Mouse (Mus musculus) forebrain, embryonic 11.5 days (tissue): ENCODE results near the gene Selenon. TPM values are rescaled to one million over a fixed set of nuclear protein-coding genes. Genes with fewer than 3 reads are reported as not detected.

Source experiments
- ATAC-seq: fragments of 200-750 bp; cut with Nextera tagmentation; replicated peaks from 2 replicates; pipeline ENCODE4 v1.8.0; 2017; ENCODE audit warnings: moderate TSS enrichment; ENCODE audit not compliant: low FRiP score
- DNase-seq: peaks from one replicate; pipeline ENCODE4 v3.0.0-alpha.2; 2017; ENCODE audit warnings: low spot score
- H3K27ac ChIP-seq: fragments of 300-500 bp; sonication (generic); 2 replicates; pipeline ENCODE4 v1.5.1; 2014; ENCODE audit warnings: low read depth, low read length
- H3K27me3 ChIP-seq: fragments of 300-500 bp; sonication (generic); 2 replicates; pipeline ENCODE4 v1.6.1; 2014; ENCODE audit warnings: mild to moderate bottlenecking, low read length, mixed read lengths; ENCODE audit not compliant: control insufficient read depth, insufficient read depth
- H3K36me3 ChIP-seq: fragments of 300-500 bp; sonication (generic); 2 replicates; pipeline ENCODE4 v1.6.1; 2014; ENCODE audit warnings: mild to moderate bottlenecking, low read length, moderate library complexity, mixed read lengths; ENCODE audit not compliant: control insufficient read depth, insufficient read depth
- H3K4me1 ChIP-seq: fragments of 300-500 bp; sonication (generic); replicated peaks from 2 replicates; pipeline ENCODE4 v1.6.1; 2014; ENCODE audit warnings: low read length, mixed read lengths; ENCODE audit not compliant: control insufficient read depth, insufficient read depth
- H3K4me2 ChIP-seq: fragments of 300-500 bp; sonication (generic); 2 replicates; pipeline ENCODE4 v1.6.1; 2014; ENCODE audit warnings: low read depth, mild to moderate bottlenecking, low read length, moderate library complexity, mixed read lengths; ENCODE audit not compliant: severe bottlenecking
- H3K4me3 ChIP-seq: fragments of 300-500 bp; sonication (generic); 2 replicates; pipeline ENCODE4 v1.5.1; 2014; ENCODE audit warnings: low read depth, low read length
- H3K9ac ChIP-seq: fragments of 300-500 bp; sonication (generic); 2 replicates; pipeline ENCODE4 v1.6.1; 2014; ENCODE audit warnings: low read length
- H3K9me3 ChIP-seq: fragments of 300-500 bp; sonication (generic); 2 replicates; pipeline ENCODE4 v1.6.1; 2016; ENCODE audit warnings: low read length, mixed read lengths; ENCODE audit not compliant: control insufficient read depth
- WGBS: fragments of 180-500 bp; shearing (Covaris S2); extraction: QIAGEN DNeasy Blood & Tissue Kit; methylation state at CpG from one replicate; pipeline ENCODE4 v1.1.7; 2014; 5-methylcytosine and 5-hydroxymethylcytosine counted together
- polyA plus RNA-seq: library from polyadenylated mRNA; unstranded; fragments of >200 nt; fragmentation: Nextera tagmentation; extraction: Ambion mirVana; gene quantifications from 2 replicates; pipeline ENCODE4 v1.2.1, GENCODE M21; 2014

Selenon gene
- polyA plus RNA-seq, 1 experiment from 2014 or later = 38.5 TPM

DNA sequence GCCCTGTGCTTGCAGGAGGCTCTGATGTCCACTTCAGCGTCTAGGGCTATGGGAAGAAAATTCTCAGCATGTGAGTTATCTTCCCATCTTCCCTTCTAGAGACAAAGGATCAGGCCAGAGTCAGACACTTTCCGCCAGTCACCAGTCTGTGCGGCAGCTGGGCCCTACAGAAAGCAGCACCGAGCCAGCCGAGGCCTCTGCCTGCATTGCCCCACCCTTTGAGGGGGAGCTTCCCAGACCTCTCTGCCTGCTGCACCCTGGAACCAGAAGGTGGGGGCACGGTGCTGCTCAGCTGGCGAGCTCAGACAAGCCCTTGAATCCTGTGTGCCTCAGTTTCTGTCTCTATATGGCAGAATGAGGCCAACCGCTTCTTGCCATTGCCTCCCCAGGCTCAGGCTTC, 29.4 kb upstream of the Selenon start:
- WGBS = 62% methylated on average over 8 of the region's 8 CpGs
- DNase-seq (no peak), ATAC-seq (no peak)
- H3K9ac ChIP-seq = no peak overlapping the region
- no peaks in the 10 kb centered on the region for H3K36me3 ChIP-seq
- no peak overlapping the region for H3K4me2 ChIP-seq
- peaks cover 3% of the 10 kb centered on the region; the same call in 1 of the 2 replicates for H3K4me1 ChIP-seq
- H3K4me3 ChIP-seq = no peak overlapping the region
- no peaks in the 10 kb centered on the region for H3K9me3 ChIP-seq
- H3K27me3 ChIP-seq = no peaks in the 10 kb centered on the region
- no peak overlapping the region for H3K27ac ChIP-seq

DNA sequence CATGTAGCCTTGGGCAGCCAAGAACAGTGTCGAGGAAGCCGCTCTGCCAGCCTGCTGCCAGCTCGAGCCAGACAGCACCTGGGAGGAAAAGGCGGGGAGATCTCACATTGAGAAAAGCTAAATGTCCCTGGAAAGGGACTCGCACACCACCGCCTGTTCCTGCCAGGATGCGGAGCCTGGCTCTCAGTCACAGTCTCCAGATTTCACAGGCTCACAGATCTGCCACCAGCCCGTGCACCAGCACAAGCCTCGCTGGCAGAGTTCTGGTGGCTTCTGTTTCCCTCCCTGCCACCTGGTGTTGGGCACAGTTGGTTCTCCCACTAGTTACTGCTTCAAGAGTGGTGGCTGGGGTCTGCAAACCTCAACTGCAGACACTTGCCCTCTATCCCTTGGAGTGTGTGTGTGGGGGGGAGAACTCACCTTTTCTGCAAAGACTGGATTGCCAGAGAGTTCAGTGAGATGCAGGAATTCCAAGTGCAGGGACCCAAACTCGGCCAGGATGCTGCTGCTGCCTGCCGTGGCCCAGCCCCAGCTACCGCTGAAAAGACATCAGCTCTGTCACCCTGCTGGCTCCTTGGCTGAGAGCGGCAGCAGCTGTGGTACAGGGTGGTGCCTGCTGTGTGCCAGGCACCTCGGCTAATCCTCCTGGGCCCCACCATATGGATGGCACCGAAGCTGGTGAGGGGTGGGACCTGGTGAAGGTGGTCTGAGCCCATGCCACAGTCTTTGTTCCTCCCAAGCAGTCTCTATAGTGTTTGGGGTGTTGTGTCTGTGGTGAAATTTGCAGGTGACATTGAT, 28.6 kb upstream of the Selenon start:
- Histone ChIP-seq H3K4me2 (no peak overlapping the region), H3K4me1 (peaks cover 3% of the 10 kb centered on the region; the same call in 1 of the 2 replicates), H3K27me3 (no peaks in the 10 kb centered on the region), H3K4me3 (no peak overlapping the region), H3K9ac (no peak overlapping the region), H3K9me3 (no peaks in the 10 kb centered on the region), H3K36me3 (no peaks in the 10 kb centered on the region), H3K27ac (no peak overlapping the region)
- DNase-seq (no peak), ATAC-seq (no peak)
- 72% methylated on average over 15 of the region's 15 CpGs for WGBS

DNA sequence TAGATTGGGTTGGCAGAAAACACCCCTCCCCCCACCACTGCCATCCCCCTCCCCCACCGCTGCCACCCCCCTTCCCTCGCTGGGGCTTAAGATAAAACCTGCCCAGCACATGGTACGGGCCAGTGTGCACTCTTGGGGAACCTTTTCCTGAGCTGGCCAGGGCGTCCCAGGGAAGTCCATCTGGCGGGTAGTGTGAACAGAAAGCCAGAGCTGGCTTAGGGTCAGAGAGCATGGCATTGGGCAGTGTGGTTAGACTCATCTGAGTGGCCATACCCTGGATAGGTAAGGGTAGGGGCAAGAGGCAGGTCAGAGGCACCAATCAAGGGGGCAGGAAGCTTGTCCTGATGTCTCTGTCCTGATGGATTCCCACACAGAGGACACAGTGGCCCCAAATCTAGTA, 27.7 kb upstream of the Selenon start:
- Histone ChIP-seq H3K36me3 (no peaks in the 10 kb centered on the region), H3K4me3 (no peak overlapping the region), H3K27me3 (no peaks in the 10 kb centered on the region), H3K9ac (no peak overlapping the region), H3K9me3 (no peaks in the 10 kb centered on the region), H3K4me1 (peaks cover 3% of the 10 kb centered on the region; the same call in 1 of the 2 replicates), H3K4me2 (no peak overlapping the region), H3K27ac (no peak overlapping the region)
- ATAC-seq = no peak
- no peak for DNase-seq
- WGBS = 37% methylated on average over 5 of the region's 5 CpGs

DNA sequence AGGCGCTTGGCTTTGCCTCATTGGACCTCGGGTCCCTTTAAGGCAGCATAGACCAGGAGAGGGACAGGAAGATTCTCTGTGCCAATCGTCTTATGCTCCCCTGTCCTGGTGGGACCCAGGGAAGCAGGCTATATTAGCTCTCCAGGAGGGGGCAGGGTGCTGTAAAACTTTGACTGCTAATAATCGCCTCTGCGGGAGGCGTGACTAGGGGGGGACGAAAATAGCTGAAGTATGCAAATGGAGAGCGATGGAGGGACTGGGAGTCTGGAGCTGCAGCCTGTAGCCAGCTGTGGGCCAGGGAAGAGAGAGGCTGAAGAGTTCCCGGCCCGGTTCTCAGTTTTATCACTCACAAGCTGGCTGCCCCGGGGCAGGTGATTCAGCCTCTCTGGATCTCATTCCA, 27.2 kb upstream of the Selenon start:
- H3K4me2 ChIP-seq = no peak overlapping the region
- WGBS = 29% methylated on average over 11 of the region's 11 CpGs
- H3K27me3 ChIP-seq = no peaks in the 10 kb centered on the region
- H3K9me3 ChIP-seq = no peaks in the 10 kb centered on the region
- H3K4me3 ChIP-seq = no peak overlapping the region
- no peak overlapping the region for H3K9ac ChIP-seq
- no peaks in the 10 kb centered on the region for H3K36me3 ChIP-seq
- ATAC-seq (no peak), DNase-seq (no peak)
- peaks cover 3% of the 10 kb centered on the region; the same call in 1 of the 2 replicates for H3K4me1 ChIP-seq
- H3K27ac ChIP-seq = no peak overlapping the region

DNA sequence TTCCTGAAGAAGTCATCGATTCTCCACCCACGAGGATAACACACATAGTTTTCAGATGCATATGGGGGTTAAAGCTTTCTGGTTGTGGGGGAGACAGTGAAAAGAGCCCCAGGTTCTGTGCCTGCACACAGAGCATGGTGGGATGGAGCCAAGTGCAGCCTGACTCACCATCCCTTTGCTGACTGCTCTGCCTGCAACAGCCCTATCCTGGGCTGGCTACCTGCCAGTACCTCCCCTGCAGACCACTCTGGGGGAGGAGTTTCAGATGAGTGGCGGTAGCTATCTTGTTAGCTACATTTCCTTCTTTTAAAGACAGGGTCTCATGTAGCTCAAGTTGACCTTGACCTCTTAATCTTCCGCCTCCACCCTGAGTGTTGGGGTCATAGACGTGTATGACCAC, 26.4 kb upstream of the Selenon start:
- H3K27ac ChIP-seq = no peak overlapping the region
- 71% methylated on average over 5 of the region's 5 CpGs for WGBS
- no peaks in the 10 kb centered on the region for H3K36me3 ChIP-seq
- H3K4me2 ChIP-seq = no peak overlapping the region
- DNase-seq (no peak), ATAC-seq (no peak)
- H3K4me3 ChIP-seq = no peak overlapping the region
- H3K4me1 ChIP-seq = peaks cover 3% of the 10 kb centered on the region; the same call in 1 of the 2 replicates
- no peak overlapping the region for H3K9ac ChIP-seq
- no peaks in the 10 kb centered on the region for H3K9me3 ChIP-seq
- no peaks in the 10 kb centered on the region for H3K27me3 ChIP-seq

GRCm38 (mm10) chr4:134577281-134577680, 25.3 kb upstream of the Selenon start:
- no peak overlapping the region for H3K4me3 ChIP-seq
- 81% methylated on average over 2 of the region's 2 CpGs for WGBS
- no peaks in the 10 kb centered on the region for H3K9me3 ChIP-seq
- no peaks in the 10 kb centered on the region for H3K27me3 ChIP-seq
- ATAC-seq = no peak
- peaks cover 3% of the 10 kb centered on the region; the same call in 1 of the 2 replicates for H3K4me1 ChIP-seq
- no peaks in the 10 kb centered on the region for H3K36me3 ChIP-seq
- no peak overlapping the region for H3K4me2 ChIP-seq
- DNase-seq = no peak
- H3K27ac ChIP-seq = no peak overlapping the region
- no peak overlapping the region for H3K9ac ChIP-seq

- no peak overlapping the region for H3K27ac ChIP-seq
- no peak overlapping the region for H3K9ac ChIP-seq
- WGBS = 74% methylated on average over 11 of the region's 11 CpGs
- H3K4me3 ChIP-seq = no peak overlapping the region
- ATAC-seq (no peak), DNase-seq (no peak)
- H3K4me2 ChIP-seq = no peak overlapping the region
- H3K9me3 ChIP-seq = no peaks in the 10 kb centered on the region
- peaks cover 3% of the 10 kb centered on the region; the same call in 1 of the 2 replicates for H3K4me1 ChIP-seq
- no peaks in the 10 kb centered on the region for H3K36me3 ChIP-seq
- H3K27me3 ChIP-seq = no peaks in the 10 kb centered on the region
These were observed 23.5 kb upstream of the Selenon start for GRCm38 (mm10) chr4:134575486-134575885.

DNA sequence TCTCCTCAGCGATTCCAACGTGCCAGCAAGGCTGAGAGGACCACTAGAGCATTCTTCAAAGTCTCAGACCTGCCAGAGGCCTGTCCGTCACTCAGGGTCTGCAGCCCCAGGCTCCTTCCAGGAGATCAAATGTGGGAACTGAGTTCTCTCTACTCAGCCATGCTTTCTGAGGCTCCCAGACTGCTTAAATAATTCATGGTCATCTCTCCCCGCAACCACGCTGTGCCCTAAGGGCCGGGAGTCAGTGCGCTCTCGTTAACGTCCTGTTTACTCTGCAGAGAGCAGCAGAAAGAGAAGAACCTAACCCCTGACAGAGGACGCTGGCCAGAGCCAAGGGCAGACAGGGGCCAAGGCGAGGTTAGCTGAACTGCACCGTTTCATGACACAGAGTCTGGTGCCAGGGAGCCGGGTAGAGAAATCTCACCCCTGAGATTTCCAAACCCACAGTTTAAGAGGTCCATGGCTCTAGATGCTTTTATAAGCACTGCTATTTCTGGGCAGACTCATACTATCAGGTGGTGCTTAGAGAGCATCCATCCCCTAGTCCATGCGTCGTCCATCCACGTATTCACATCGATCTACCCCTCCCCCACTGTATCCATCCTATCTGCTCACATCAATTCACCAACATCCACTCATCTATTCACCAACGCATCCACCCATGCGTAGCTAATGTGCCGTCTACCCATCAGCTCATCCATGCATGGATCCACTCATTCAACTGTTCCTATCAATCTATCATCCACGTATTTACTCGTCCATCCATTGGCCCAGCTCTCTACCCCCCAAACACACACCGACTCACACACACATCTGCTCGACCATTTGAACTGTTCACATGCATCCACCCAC, 20.7 kb upstream of the Selenon start:
- Histone ChIP-seq H3K9ac (no peak overlapping the region), H3K27ac (no peak overlapping the region), H3K4me1 (peaks cover 5% of the 10 kb centered on the region), H3K9me3 (no peaks in the 10 kb centered on the region), H3K27me3 (no peaks in the 10 kb centered on the region), H3K4me3 (no peak overlapping the region), H3K4me2 (no peak overlapping the region), H3K36me3 (no peaks in the 10 kb centered on the region)
- no peak for DNase-seq
- 87% methylated on average over 24 of the region's 24 CpGs for WGBS
- ATAC-seq = no peak
